Mouse (Mus musculus) kidney, postnatal 0 days (tissue): Measurements from ENCODE around the gene Epb41l3. TPM values are rescaled to one million over a fixed set of nuclear protein-coding genes. Genes with fewer than 3 reads are reported as not detected.

Experiments used
- ATAC-seq: fragments of 200-750 bp; cut with Nextera tagmentation; replicated peaks from 2 replicates; pipeline ENCODE4 v1.8.0; 2017; ENCODE audit warnings: low read depth, moderate number of reproducible peaks, moderate TSS enrichment, moderate library complexity; ENCODE audit not compliant: low FRiP score
- DNase-seq: peaks from one replicate; pipeline ENCODE4 v3.0.0-alpha.2; 2016; ENCODE audit warnings: low spot score
- H3K27ac ChIP-seq: fragments of 300-500 bp; sonication (generic); 2 replicates; pipeline ENCODE4 v1.5.1; 2014; ENCODE audit warnings: mild to moderate bottlenecking
- H3K27me3 ChIP-seq: fragments of 300-500 bp; sonication (generic); 2 replicates; pipeline ENCODE4 v1.6.1; 2014; ENCODE audit warnings: low read length, mixed read lengths; ENCODE audit not compliant: insufficient read depth
- H3K36me3 ChIP-seq: fragments of 300-500 bp; sonication (generic); 2 replicates; pipeline ENCODE4 v1.6.1; 2014; ENCODE audit warnings: low read length, mixed read lengths; ENCODE audit not compliant: insufficient read depth
- H3K4me1 ChIP-seq: fragments of 300-500 bp; sonication (generic); replicated peaks from 2 replicates; pipeline ENCODE4 v1.6.1; 2014; ENCODE audit warnings: antibody characterized with exemption, low read length, mixed read lengths; ENCODE audit not compliant: insufficient read depth
- H3K4me2 ChIP-seq: fragments of 300-500 bp; sonication (generic); 2 replicates; pipeline ENCODE4 v1.6.1; 2014; ENCODE audit warnings: mild to moderate bottlenecking, low read length, moderate library complexity, mixed read lengths
- H3K4me3 ChIP-seq: fragments of 300-500 bp; sonication (generic); replicated peaks from 2 replicates; pipeline ENCODE4 v1.5.1; 2014; ENCODE audit warnings: low read depth, low read length
- H3K9ac ChIP-seq: fragments of 300-500 bp; sonication (generic); 2 replicates; pipeline ENCODE4 v1.6.1; 2014; ENCODE audit warnings: low read depth, low read length
- H3K9me3 ChIP-seq: fragments of 300-500 bp; sonication (generic); replicated peaks from 2 replicates; pipeline ENCODE4 v1.6.1; 2016; ENCODE audit warnings: low read length, inconsistent platforms, mixed read lengths
- CTCF ChIP-seq: IDR thresholded peaks from 2 replicates; pipeline ENCODE4 v1.5.1; 2016; ENCODE audit warnings: antibody characterized with exemption, low read depth, mild to moderate bottlenecking, moderate library complexity
- WGBS: fragments of 180-500 bp; shearing (Covaris S2); extraction: QIAGEN DNeasy Blood & Tissue Kit; methylation state at CpG from one replicate; pipeline ENCODE4 v1.1.7; 2014; 5-methylcytosine and 5-hydroxymethylcytosine counted together
- polyA plus RNA-seq: library from polyadenylated mRNA; unstranded; fragments of >200 nt; fragmentation: Nextera tagmentation; extraction: Ambion mirVana; gene quantifications from 2 replicates; pipeline ENCODE4 v1.2.1, GENCODE M21; 2015

Epb41l3 gene
- polyA plus RNA-seq, 1 experiment from 2014 or later, result 13.3 TPM

- Histone ChIP-seq H3K36me3 (no peaks in the 10 kb centered on the region), H3K4me1 (no peaks in the 10 kb centered on the region), H3K9me3 (no peaks in the 10 kb centered on the region), H3K9ac (no peak overlapping the region), H3K4me3 (no peak overlapping the region), H3K4me2 (no peak overlapping the region), H3K27me3 (no peaks in the 10 kb centered on the region), H3K27ac (no peak overlapping the region)
- no peak for ATAC-seq
- no peak for DNase-seq
- TF ChIP-seq CTCF, result no peak
- 91% methylated on average over 5 of the region's 5 CpGs for WGBS
Observed at GRCm38 (mm10) chr17:69231360-69231759, 155.9 kb downstream of the Epb41l3 start.

- Histone ChIP-seq H3K27me3 (no peaks in the 10 kb centered on the region), H3K4me1 (no peaks in the 10 kb centered on the region), H3K36me3 (no peaks in the 10 kb centered on the region), H3K4me2 (no peak overlapping the region), H3K9ac (no peak overlapping the region), H3K27ac (no peak overlapping the region), H3K4me3 (no peak overlapping the region), H3K9me3 (no peaks in the 10 kb centered on the region)
- ATAC-seq (no peak), DNase-seq (no peak)
- WGBS, result 96% methylated on average over 3 of the region's 3 CpGs
- TF ChIP-seq CTCF, result no peak
Observed at GRCm38 (mm10) chr17:69237172-69237571, 161.7 kb downstream of the Epb41l3 start.

- no peaks in the 10 kb centered on the region for H3K4me1 ChIP-seq
- no peaks in the 10 kb centered on the region for H3K27me3 ChIP-seq
- ATAC-seq (no peak), DNase-seq (no peak)
- 92% methylated on average over 4 of the region's 4 CpGs for WGBS
- no peak overlapping the region for H3K4me3 ChIP-seq
- H3K4me2 ChIP-seq, result no peak overlapping the region
- H3K36me3 ChIP-seq, result no peaks in the 10 kb centered on the region
- no peak overlapping the region for H3K9ac ChIP-seq
- no peaks in the 10 kb centered on the region for H3K9me3 ChIP-seq
- no peak overlapping the region for H3K27ac ChIP-seq
- no peak for TF ChIP-seq CTCF
Observed at GRCm38 (mm10) chr17:69238810-69239373, 163.4 kb downstream of the Epb41l3 start.

GRCm38 (mm10) chr17:69239423-69239822, 163.9 kb downstream of the Epb41l3 start:
- 82% methylated on average over 6 of the region's 6 CpGs for WGBS
- no peak for ATAC-seq
- no peak for TF ChIP-seq CTCF

GRCm38 (mm10) chr17:69255834-69256233, 180.4 kb downstream of the Epb41l3 start:
- no peak overlapping the region for H3K9ac ChIP-seq
- ATAC-seq, result no peak
- WGBS, result 41% methylated on average over 9 of the region's 9 CpGs
- H3K4me1 ChIP-seq, result no peaks in the 10 kb centered on the region
- H3K27ac ChIP-seq, result no peak overlapping the region
- TF ChIP-seq CTCF, result no peak
- no peak overlapping the region for H3K4me2 ChIP-seq
- no peaks in the 10 kb centered on the region for H3K27me3 ChIP-seq
- no peak overlapping the region for H3K4me3 ChIP-seq
- H3K9me3 ChIP-seq, result no peaks in the 10 kb centered on the region
- DNase-seq, result no peak
- H3K36me3 ChIP-seq, result no peaks in the 10 kb centered on the region

More at GRCm38 (mm10) chr17:69239423-69239822, 163.9 kb downstream of the Epb41l3 start:
- Histone ChIP-seq H3K27me3 (no peaks in the 10 kb centered on the region), H3K27ac (no peak overlapping the region), H3K4me3 (no peak overlapping the region), H3K36me3 (no peaks in the 10 kb centered on the region), H3K9me3 (no peaks in the 10 kb centered on the region), H3K4me2 (no peak overlapping the region), H3K4me1 (no peaks in the 10 kb centered on the region), H3K9ac (no peak overlapping the region)
- DNase-seq, result no peak

GRCm38 (mm10) chr17:69256441-69256840, 181.0 kb downstream of the Epb41l3 start:
- 41% methylated on average over 9 of the region's 9 CpGs for WGBS
- Histone ChIP-seq H3K9ac (no peak overlapping the region), H3K4me1 (no peaks in the 10 kb centered on the region), H3K4me2 (no peak overlapping the region), H3K27me3 (no peaks in the 10 kb centered on the region), H3K9me3 (no peaks in the 10 kb centered on the region), H3K36me3 (no peaks in the 10 kb centered on the region), H3K4me3 (no peak overlapping the region), H3K27ac (no peak overlapping the region)
- ATAC-seq, result no peak
- DNase-seq, result peak; percentile 34
- peak; percentile 56 for TF ChIP-seq CTCF
